Mouse (Mus musculus): Measurements from ENCODE around the gene Insyn1. TPM values are rescaled to one million over a fixed set of nuclear protein-coding genes. Genes with fewer than 3 reads are reported as not detected.

The Insyn1 gene
- polyA plus RNA-seq, 3 experiments from 2014 or later, result not detected

DNA sequence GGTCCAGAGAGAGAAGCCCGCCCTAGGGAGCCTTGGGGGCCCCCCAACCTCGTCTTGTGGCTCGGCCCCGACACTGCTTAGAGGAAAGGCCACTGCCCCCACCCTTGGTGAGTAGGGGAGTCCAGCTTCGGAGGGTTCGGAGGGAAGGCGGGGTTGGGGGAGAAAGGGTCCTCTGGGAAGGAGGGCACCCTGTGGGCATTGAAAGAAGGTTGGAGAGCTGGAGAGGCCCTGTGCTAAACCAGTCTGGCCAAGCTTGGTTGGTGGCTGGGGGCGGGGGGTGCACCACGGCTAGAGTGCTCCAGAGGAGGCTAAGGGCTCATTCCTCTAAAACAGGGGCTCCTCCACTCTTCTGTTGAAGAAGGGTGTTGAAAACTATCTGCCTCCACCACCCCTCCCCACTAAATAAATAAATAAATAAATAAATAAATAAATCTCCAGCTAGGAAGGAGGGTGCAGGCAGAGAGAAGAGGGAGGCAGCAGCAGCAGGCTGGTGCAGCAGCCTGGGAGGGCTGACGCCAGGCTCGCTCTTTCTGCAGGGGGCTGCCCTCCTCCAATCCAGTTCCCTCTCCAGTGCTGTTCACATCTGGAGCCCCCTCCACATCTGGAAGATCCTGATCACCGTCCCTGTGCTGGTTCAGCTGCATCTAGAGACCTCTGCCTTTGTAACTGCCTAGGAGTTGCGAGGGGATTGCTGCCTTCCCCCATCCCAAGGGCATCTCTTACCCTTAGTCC, 896 bp downstream of the Insyn1 start:
- no peak for ATAC-seq

DNA sequence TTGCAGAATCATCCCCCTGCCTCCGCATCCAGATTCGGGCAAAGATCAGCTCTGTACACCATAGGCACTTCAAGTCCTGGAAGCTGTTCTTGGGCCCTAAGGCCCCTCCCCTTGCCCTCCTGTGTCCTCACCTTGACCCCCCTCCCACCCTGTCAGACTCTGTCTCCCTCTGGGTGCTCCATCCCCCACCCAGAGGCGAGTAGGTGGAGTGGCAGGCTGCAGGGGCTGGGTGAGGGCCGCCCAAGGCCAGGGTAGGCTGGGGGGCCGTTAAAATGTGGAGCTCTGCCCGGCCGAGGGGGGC, 1.4 kb downstream of the Insyn1 start:
- ATAC-seq, result no peak

DNA sequence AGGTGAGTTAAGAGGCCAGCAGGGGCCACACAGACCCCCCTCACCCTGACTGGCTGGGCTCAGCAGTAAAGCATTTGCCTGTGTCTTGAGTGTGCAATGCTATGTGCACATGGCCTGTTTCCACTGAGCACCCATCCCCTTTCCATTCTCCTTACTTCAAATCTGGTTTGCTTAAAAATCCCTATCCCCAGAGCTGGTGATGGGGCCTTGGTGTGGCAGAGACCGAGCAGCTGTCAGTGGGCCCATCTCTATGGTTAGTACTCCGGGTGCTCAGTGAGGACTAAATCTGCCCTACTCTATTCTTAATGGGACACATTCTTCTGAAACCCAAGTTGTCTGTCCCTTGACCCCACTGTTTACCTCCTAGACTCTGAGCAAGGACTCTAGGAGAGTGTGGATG, 2.0 kb downstream of the Insyn1 start:
- ATAC-seq, result no peak

DNA sequence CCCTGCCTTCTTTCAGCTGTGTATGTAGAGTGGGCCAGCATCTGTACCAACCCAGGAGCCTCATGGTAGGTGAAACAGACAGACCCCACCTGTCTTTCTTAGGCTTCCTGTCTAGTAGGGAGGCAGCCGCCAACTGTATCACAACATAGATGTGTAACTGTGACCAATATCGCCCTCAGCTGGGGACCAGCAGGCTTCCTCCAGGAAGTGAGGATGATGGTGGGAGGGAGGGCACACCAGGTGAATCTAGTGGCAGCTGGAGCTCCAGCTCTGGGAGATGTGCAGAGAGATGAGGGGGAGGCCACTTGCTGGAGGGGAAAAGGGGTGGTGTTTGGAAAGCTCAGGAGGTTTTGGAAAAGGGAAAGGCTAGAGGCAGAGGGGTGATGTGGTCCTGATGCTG, 6.6 kb downstream of the Insyn1 start:
- ATAC-seq, result no peak

DNA sequence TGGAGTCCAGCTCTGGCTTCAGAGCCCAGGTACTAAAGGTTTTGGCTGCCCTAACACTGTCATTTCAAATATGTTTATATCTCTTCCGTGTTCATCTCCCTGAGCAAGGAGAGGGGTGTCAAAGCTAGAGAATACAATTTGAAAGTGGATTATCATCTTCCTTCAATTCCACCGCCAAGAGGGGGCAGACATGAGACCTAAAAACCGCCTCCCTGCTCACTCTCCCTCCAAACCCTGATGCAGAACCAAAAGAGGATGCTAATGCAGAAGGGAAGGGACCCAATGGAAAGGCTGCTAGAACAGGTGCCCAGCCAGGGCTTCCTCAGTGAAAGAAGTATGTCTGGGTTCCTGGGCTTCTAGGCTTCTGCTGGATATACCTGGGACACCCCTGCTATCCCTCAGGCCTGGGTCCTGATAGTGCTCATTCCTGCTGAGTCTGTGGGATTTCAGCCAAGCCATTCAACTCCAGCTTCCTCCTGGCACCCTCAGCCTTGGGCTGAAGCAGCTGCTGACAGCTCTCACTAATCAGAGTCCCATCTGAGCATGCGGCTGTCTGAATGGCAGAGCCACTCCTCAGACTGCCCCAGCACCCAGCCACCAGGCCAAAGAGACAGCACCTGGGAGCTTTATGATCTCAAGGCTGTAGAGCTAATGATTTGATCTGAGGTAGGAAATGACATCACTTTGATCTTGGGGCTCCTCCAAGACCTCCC, 8.2 kb downstream of the Insyn1 start:
- ATAC-seq, result no peak

DNA sequence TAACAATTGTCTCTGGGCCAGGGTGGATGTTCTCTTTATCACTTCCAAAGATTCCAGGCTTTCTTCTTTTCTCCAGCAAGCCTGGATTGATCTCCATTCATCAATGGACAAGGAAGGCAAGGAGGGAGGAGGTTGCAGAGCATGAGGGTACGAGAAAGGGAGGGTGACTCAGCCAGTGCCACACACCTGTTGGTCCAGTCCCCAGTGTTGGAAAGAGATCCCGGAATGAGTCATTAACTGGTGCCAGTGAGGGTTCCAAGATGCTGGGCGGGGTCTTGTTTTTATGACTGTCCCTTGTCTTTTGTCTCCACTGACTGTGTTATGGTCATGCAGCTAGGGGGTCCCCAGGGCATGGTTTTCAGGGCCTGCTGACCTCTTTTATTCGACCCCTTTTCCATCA, 9.5 kb downstream of the Insyn1 start:
- ATAC-seq, result no peak

DNA sequence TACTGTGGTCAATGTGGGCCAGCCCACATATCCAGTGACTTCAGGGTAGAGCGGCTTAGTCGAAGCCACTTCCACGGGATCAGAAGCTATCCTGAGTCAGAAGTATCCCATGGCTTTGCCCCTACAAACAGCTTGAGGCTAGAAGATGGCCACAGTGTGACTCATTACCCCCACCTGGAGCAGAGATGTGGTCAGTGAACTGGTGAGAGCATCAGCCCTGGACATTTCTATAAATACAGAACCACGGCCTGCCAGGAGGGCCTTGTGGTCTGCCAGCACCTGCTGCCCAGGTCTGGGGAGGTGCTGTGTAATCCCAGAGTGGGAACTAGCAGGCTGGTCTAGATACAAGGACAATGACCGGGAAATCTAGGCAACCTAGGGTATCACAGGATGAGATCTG, 12.5 kb downstream of the Insyn1 start:
- ATAC-seq, result no peak

DNA sequence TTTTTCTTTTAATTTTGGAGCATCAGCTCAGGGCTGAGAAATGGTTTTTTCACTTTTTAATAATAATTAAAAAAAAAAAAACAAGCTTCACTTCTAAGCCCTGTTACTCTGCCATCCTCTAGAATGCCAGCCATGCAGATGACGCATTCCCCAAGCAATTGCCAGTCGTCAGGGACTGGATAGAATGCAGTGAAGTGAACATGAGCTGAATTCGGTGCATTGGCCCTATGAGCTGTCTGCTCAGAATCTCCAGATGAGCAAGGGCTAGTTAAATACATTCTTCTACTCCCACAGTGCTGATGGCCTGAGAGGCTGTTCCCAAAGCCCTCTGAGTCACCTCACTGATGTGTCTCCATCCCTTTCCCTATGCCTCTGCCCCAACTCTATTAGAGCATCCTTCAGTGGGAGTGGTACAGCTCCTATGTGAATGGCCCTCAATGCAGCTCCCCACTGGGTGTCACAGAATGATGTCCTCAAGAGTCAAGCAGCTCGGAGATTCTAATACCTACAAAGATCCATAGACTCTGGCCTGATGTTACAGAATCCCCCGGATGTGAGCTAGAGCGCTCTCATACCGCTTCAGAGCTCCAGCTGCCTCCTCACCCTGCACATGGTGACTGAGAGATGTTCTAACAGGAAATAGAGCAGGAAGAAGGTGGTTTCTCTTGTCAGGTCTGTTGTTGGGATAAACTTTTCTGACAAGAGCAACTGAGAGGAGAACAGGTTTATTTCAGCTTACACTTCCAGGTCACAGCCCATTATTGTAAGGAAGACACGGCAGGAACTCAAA, 19.0 kb downstream of the Insyn1 start:
- no peak for ATAC-seq

DNA sequence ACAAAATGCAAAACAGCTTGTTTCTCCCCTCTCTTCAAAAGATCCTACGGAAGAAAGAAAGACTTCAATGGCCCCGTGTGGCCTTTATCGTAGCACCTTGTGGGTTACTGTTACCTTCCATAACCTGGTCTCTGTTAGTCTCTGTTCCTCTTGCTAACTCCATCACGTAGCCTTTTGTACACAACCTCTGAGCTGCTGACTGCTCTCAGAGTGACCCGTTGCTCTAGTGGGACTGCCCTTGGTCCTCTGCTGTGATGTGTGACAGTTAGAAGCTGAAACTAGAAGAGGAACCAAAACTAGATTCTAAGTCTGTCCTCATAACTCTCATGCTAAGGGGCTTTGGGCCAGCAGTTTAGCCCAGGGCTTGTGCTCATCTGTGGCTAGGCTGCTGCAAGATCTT, 22.0 kb downstream of the Insyn1 start:
- no peak for ATAC-seq

DNA sequence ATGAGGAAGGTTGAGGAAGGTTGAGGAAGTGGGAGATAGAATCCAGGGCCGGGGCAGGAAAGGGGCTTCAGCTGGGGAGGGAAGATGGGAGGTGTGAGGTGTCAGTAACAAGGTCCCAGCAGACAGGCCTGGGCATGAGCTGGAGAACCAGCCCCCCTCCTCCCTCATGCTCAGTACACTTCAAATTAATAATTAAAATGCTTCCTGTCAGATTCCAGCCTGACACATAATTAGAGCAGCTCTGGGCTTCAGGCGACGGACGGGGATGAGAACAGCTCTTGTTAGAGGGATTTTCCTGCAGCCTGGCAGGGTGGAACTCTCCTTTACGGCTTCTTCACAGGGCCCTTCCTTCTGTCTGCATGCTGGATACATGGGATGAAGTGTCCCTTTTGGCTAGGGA, 25.3 kb downstream of the Insyn1 start:
- no peak for ATAC-seq

DNA sequence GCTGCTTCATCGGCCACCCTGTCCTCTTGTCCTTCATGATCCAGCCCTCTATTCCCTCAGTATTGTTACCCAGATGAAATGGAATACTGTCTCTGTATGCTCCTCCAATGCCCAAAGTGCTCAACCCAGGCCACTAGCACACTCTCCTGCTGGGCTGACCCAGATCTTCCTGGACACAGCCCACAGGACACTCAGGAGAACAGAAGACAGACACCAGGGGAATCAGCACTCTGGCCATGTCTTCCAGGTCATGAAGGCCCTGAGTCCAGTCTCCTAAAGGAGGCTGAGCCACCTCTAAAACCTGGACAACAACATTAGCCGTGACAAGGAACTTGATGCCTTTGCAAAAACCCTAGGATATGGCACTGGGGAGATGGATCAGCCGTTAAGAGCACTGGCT, 28.1 kb downstream of the Insyn1 start:
- ATAC-seq, result no peak

DNA sequence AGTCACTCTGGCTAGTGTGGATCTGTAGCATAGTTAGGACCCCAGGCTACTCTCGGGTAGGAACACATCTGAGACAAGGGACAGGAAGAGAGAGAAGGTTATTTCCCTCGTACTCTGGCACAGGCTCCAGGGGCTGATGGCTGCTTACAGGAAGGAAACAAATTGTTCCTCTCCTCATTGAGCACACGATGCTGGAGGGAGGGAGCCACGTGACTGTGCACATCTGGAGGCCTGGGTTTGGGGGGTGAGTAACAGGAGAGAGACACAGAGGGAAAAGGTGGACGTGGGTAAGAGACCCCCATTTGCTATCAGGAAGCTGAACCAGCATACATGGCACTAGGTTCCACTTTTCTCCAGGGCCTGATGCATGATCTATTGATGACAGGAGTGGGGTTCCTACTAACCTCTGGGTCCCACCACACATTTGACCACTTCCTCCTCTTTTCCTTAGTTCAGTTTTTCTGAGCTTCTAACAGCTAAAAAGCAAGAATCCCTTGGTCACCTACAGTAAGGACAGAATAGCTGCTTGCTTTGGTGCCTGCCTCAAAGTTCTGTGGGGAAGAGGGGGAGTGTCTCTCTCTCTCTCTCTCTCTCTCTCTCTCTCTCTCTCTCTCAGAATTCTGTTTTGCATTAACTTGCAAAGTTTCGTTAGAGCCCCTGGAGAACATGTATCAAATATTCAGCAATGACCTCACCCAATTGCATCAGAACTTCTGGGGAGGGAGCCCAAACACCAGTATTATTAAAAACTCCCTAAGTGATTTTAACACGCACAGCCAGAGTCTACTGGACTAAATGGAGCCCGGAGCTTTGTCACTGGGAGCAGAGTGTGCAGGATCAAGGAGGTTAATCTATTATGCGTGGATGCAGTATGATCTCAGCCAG, 29.7 kb downstream of the Insyn1 start:
- no peak for ATAC-seq

DNA sequence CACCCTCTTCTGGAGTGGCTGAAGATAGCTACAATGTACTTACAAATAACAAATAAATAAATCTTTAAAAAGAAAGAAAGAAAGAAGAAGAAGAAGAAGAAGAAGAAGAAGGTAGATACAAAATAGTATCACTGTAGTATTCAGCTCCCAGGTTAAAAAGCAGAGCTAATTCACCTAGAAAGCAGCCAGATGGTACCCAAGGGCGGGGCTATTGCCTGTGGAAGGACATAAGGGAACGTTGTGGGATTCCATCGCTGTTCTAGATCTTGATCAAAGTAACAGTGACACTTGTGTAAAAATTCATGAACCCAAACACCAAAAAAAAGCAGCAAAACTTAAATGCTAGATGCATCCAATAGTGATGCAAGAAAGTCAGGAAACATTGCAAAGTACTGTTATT, 31.6 kb downstream of the Insyn1 start:
- no peak for ATAC-seq

DNA sequence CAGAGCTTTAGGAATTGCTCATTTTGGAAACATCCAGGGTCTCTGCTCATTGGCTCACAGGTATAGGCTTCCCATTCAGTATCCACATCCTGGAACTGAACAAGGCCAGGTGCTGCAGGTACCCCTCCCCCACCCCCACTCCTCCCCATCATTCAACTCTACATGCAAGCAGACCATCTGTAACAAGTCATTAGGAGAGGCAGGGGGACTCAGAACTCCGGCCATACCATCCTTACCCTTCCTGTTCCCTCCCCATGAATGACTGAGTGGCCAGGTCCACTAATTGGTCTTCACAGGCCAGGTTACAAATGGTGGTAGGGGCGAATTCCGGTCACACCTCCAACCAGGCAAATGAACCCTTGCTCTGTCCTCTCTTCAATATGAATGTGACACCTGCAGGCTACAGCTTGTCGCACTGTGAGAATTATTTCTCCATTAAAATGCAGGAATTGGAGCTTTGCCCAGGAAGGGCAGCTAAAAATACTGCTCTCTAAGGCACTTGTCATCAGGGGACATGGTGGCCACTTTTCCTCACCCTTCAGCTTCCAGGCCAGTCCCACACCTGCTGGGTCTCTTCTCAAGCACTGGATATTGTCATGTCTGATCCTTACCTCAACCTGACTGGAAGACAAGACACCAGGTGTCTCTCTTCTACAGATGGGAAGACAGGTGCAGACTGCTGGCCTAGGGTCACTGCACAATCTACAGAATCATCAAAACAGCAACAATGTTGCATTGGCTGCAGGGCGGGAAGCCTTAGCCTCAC, 32.6 kb downstream of the Insyn1 start:
- ATAC-seq, result no peak

DNA sequence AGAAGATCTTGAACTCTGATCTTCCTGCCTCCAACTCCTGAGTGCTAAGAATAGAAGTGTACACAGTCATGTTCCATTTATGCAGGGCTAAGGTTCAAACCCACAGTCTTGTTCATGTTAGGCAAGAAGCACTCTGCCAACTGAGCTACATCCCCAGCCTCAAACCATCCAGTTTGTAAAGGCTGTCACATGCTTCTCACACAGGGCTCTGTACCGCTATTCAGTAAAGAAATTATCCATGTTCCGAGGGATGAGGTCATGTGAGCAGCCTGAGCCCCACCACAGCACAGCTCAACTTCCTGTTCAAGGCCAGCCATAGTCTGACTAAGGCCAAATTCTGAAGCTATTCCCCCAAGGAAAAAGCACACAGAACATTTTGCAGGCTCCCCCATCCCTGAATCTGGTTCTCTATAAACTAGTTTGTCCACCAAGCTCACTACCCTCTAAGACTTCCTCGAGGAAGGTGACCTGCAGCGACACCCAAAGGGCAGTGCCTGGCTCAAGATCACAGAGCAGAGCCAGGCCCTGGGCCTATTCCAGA, 33.5 kb downstream of the Insyn1 start:
- no peak for ATAC-seq

DNA sequence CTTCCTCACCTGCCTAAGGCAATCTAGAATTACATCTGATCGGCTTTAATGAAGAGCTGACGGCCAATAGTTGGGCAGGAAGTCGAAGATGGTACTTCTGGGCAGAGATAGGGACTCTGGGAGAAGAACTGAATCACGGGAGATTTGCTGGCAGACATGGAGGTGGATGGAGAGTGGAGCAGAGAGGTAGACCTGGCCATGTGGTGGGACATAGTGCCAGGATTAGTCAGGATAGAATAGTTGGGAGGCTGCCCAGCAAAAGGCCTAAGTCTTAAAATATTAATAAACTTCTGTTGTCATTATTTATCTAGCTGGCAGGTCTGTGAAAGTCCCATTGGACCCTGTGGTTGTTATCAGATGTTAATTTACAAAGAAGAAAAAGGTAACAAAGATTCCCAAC, 36.7 kb downstream of the Insyn1 start:
- ATAC-seq, result no peak

DNA sequence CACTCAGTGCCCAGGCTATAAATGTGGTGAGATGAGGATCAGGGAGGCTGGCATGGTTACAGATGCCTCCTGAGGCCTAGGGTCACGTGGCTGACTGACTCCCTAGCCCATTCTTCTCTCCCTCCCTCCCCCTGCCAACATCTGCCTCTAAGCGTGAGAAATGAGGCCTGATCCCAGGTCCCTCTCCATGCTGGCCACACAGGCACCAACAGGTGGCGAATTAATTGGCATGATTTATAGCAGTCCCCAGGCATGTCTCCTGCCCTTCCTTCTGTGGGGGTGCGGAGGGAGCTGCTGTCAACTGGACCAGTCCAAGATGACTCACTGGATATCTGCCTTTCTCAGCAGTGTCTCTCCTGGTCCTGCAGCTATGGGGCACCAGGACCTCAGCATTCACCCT, 39.4 kb downstream of the Insyn1 start:
- no peak for ATAC-seq

DNA sequence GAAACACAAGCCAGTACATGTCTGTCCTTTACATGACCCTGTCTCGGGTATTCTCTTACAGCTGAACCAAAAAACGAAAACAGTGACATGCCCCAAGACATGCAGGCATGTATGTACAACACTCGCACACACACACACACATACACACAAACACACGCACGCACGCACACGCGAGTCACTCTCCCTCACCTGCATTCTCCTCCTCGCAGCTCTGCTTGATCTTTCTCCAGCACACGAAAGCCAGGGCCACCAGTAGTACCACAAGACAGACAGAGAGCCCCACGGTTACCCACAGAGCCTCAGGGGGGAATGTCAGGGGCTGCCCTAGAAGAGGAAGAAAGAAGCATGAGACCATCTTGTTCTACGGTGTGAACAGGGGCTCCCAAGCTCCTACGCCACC, 42.0 kb downstream of the Insyn1 start:
- ATAC-seq, result no peak

DNA sequence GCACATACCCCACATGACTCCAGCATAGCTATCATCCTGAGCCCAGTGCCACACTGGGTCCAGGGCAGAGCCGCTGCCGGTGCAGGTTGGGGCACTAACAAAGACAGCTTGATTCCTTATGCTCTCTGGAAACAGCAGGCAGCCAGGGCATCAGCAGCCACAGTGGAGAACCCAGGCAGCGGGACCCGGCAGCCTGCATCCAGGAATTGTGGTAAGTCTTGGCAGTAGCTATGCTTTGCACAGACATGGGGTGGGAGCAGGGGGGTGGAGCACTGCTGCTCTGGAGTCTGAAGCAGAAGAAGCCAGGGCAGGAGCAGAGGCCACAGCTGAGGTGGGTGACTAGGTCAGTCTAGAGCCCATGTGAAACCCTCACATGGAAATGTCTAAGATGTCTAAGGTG, 43.8 kb downstream of the Insyn1 start:
- ATAC-seq, result no peak

DNA sequence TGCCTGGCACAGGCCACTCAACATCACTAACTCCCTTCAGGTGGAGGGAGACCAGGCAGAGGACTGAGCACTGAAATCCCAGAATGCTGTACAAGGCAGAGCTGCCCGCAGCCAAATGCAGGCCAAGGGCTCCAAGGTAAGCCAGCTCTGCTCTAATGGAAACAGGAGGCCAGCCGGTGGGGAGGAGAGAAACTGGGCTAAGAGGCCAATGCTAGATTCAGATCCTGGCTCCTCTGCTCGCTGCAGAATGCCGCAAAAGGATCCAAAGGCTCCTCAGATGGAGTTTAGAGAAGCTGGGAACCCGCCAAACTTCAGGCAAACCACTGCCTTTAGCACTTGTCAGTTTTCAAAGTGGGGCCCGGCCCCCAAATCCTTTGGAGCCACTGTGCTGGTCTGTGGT, 44.9 kb downstream of the Insyn1 start:
- no peak for ATAC-seq

DNA sequence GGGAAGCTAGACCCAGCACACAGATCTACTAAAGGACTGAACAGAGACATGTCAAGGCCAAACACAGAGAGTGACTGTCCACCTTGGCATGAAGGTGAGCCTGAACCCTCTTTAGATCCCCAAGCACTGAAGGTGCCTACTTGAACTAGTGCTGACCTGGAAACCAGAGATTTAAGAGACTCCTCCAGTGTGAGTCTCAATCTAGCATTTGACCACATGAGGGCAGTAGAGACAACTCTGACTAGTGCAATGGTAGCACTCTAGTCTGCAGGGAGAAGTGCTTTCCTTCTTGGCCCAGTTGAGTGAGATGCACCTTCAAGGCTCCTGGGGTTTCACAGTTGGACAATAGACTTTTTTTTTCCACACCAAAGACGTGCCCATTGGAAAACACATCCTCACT, 46.4 kb downstream of the Insyn1 start:
- ATAC-seq, result no peak
